Mouse (Mus musculus): ENCODE measurements around the gene Vmn1r119. TPM values are rescaled to one million over a fixed set of nuclear protein-coding genes. Genes with fewer than 3 reads are reported as not detected.

Vmn1r119 gene
- polyA plus RNA-seq (2014; fragmentation: Illumina TruSeq; extraction: RNeasy Lipid Tissue Mini Kit (QIAGEN cat#74804); ENCODE audit: low replicate concordance) = not detected

DNA sequence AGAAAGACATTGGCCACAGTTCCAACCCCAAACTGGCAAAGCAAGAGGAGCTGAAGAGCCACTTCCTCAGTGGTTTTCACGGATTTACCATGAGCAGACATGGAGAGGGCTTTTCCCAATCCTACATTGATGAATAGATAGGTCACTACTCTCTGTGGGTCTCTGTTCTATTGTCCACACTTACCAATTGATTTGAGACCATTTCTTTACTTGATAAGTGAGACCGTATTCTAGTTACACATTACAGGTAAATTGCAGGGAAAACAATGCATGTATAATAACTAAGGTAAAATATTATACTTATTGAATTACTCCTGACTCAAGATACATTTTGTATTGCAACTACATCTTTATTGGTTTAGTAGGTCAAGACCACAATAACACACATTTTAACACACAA lies at the start of gene Vmn1r119:
Gene Vmn1r119, minus strand, starts transcription at position 101 of the 400 bp plus-strand sequence.

DNA sequence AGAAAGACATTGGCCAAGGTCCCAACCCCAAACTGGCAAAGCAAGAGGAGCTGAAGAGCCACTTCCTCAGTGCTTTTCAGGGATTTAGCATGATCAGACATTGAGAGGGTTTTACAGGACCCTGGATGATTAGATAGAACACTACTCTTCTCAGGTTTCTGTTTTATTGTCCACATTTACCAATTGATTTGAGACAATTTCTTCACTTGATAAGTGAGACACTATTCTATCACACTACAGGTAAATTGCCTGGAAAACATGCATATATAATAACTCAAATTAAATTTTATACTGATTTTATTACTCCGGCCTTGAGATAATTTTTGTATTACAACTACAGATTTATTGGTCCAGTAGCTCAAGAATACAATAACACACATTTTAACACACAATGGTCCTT lies 41.4 kb upstream of the Vmn1r119 start, which contains the start of gene Vmn1r120:
Gene Vmn1r120, minus strand, starts transcription at position 101 of the 400 bp plus-strand sequence.

Other genes starting within 250 kb of the Vmn1r119 start
- gene Vmn1r112, start 241.3 kb downstream of the Vmn1r119 start, polyA plus RNA-seq (2014; fragmentation: Illumina TruSeq; extraction: RNeasy Lipid Tissue Mini Kit (QIAGEN cat#74804); ENCODE audit: low replicate concordance) = not detected
- not detected for gene Vmn1r113, start 225.2 kb downstream of the Vmn1r119 start, polyA plus RNA-seq (2014; fragmentation: Illumina TruSeq; extraction: RNeasy Lipid Tissue Mini Kit (QIAGEN cat#74804); ENCODE audit: low replicate concordance)
- gene Vmn1r114, start 200.3 kb downstream of the Vmn1r119 start, polyA plus RNA-seq (2014; fragmentation: Illumina TruSeq; extraction: RNeasy Lipid Tissue Mini Kit (QIAGEN cat#74804); ENCODE audit: low replicate concordance) = not detected
- gene Vmn1r115, start 167.5 kb downstream of the Vmn1r119 start, polyA plus RNA-seq (2014; fragmentation: Illumina TruSeq; extraction: RNeasy Lipid Tissue Mini Kit (QIAGEN cat#74804); ENCODE audit: low replicate concordance) = not detected
- not detected for gene Vmn1r116, start 140.2 kb downstream of the Vmn1r119 start, polyA plus RNA-seq (2014; fragmentation: Illumina TruSeq; extraction: RNeasy Lipid Tissue Mini Kit (QIAGEN cat#74804); ENCODE audit: low replicate concordance)
- gene Vmn1r117, start 128.3 kb downstream of the Vmn1r119 start, polyA plus RNA-seq (2014; fragmentation: Illumina TruSeq; extraction: RNeasy Lipid Tissue Mini Kit (QIAGEN cat#74804); ENCODE audit: low replicate concordance) = not detected
- gene Vmn1r118, start 100.1 kb downstream of the Vmn1r119 start, polyA plus RNA-seq (2014; fragmentation: Illumina TruSeq; extraction: RNeasy Lipid Tissue Mini Kit (QIAGEN cat#74804); ENCODE audit: low replicate concordance) = not detected
- gene Vmn1r120, start 41.3 kb upstream of the Vmn1r119 start, polyA plus RNA-seq (2014; fragmentation: Illumina TruSeq; extraction: RNeasy Lipid Tissue Mini Kit (QIAGEN cat#74804); ENCODE audit: low replicate concordance) = not detected
- gene Vmn1r121, start 86.1 kb upstream of the Vmn1r119 start, polyA plus RNA-seq (2014; fragmentation: Illumina TruSeq; extraction: RNeasy Lipid Tissue Mini Kit (QIAGEN cat#74804); ENCODE audit: low replicate concordance) = not detected
- not detected for gene Vmn1r122, start 121.7 kb upstream of the Vmn1r119 start, polyA plus RNA-seq (2014; fragmentation: Illumina TruSeq; extraction: RNeasy Lipid Tissue Mini Kit (QIAGEN cat#74804); ENCODE audit: low replicate concordance)
- gene Vmn1r123, start 149.7 kb upstream of the Vmn1r119 start, polyA plus RNA-seq (2014; fragmentation: Illumina TruSeq; extraction: RNeasy Lipid Tissue Mini Kit (QIAGEN cat#74804); ENCODE audit: low replicate concordance) = not detected
- gene Gm5157, start 178.0 kb upstream of the Vmn1r119 start, polyA plus RNA-seq (2014; fragmentation: Illumina TruSeq; extraction: RNeasy Lipid Tissue Mini Kit (QIAGEN cat#74804); ENCODE audit: low replicate concordance) = not detected
- gene Vmn1r124, start 248.2 kb upstream of the Vmn1r119 start, polyA plus RNA-seq (2014; fragmentation: Illumina TruSeq; extraction: RNeasy Lipid Tissue Mini Kit (QIAGEN cat#74804); ENCODE audit: low replicate concordance) = not detected

Measured in small intestine, adult 10 weeks (tissue).